Mouse (Mus musculus): ENCODE measurements around the gene Ninj2. TPM values are rescaled to one million over a fixed set of nuclear protein-coding genes. Genes with fewer than 3 reads are reported as not detected.
A peak's percentile ranks its signal among the peaks of the same experiment; 100 is the strongest.
"Not testable (repeated sequence)": the region's sequence is repeated elsewhere in the genome, so short reads cannot be mapped to it uniquely, and the experiment has no call there.

The Ninj2 gene
- total RNA-seq (2021) = 1 to 10 TPM; 1.2 to 1.8 TPM

DNA sequence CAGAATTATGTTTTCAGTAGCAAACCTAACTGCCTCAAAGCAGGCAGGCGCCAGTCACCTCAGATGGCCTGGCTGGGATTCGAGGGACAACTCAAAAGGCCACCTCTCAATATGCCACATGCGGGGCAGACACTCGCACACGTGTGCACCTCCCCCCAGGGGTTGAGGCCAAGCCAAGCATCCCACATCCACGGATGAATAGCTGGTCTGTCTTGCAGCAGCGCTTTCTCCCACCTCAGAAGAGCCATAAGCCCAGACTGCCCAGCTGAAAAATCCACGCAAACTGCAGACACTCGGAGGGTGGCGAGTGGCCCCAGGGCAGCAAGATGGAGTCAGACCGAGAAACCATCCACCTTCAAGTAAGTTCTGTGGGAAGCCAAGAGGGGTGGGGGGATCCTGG is at the start of gene Ninj2:
TSS of gene Ninj2 (plus strand) at position 251 of the 400 bp plus-strand sequence.
- no peak for DNase-seq (ENCODE audit: low spot score in 2 of 2)
- intact Hi-C loops (cut with DNase I) = no loop called here

DNA sequence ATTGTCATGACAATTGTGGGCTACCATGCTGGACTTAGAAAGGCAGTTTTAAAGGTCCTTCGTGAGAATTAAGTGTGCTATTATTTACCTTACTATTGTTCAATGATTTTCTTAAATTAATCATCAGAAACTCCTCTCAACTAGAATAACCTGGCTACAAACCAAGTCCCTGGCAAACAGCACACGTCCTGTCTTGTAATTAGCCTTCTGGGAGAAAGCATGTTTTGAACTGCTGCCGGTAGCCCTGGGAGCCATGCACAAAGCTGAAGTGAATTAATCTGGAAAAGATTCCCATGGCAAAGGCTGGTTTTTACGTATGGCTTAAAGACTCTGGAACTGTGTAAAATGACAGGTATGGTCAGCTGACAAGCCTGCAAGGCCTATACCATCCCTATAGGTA is 47.7 kb upstream of the Ninj2 start:
- no peak for DNase-seq (ENCODE audit: low spot score in 2 of 2)
- intact Hi-C loops (cut with DNase I) = no loop called here

DNA sequence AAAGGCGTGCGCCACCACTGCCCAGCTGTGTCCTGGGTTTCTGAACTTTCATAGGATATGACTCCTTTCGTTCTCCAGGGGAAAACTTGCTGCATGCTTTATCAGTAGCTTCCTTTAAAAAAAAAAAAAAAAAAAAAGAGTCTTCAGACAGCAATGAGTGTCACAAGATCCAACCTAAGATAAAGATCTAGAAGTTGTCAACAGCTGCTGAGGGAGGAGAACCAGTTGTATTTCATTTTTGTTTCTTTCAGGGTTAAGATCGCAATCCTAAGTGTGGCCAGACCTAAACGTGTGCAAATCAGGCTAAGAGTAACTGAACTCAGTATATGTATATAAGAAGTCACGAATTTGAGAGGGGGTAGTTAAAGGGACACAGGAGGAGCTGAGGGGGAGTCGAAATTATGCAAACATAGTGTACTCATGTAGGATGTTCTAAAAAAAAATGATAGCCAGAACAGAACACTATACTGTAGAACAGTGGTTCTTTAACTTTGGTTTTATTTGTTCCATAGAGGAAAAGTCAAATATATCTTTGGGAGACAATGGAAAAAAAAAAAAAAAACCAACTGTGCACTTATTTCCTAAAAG is 45.4 kb upstream of the Ninj2 start:
- intact Hi-C loops (cut with DNase I) = loop anchor here (1.0 to 2.0 kb wide), 2 partner anchors 51 to 62 kb away; no protein-coding TSS in a partner anchor
- peak in 1 of 2 experiments; percentile 69 for DNase-seq (ENCODE audit: low spot score in 2 of 2)

DNA sequence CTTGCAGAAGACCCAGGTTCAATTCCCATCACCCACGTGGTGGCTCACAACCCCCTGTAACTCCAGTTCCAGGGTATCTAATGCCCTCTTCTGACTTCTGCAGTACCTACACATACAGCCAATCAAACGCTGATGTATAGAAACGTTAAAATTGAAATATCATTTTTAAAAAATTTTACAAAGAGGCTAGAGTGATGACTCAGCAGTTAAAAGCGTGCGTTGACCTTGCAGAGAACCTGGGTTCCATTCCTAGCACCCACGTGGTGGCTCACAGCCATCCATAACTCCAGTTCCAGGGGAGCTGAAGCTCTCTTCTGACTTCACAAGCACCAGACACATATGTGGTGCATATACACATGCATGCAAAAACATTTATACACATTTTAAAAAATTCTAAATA is 38.7 kb upstream of the Ninj2 start:
- DNase-seq (ENCODE audit: low spot score in 2 of 2) = no peak

DNA sequence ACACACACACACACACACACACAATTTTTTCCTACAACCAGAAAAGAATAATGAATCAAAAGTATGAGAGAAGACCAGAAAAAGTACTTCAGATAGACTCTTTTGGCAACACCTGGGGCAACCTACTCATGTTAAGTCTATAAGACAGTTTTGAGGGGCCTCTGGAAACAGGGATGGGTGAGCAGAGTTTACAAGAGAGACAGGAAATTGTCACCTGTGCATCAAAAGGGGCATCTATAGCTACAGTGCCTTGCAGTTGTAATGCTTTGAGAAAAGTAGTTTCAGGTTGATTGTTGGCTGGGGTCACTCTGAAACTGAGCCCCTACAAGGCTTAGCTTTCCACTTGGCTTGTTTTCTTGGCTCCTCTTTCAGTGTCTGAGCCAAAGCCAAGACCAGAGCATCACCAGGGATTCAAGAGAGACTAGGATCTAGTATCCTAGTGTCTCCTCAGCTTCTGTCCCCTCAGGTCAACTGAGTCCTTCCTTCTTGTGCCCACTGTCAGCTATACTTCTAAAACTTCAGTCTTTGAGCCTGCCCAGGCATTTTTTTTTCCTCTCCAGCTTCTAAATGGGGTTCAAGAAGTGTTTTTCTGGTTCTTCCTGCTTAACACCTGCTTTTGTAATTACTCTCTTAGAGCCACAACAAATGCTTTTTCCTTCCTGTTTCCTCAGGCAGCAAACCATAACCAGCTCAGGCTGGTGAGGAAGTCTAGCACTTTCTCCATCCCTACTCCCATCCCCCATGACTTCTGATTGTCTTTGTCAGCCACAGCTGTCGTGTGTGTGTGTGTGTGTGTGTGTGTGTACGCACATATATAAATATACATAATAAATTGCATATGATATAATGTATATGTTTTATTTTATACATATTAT is 37.2 kb upstream of the Ninj2 start:
- intact Hi-C loops (cut with DNase I) = no loop called here
- DNase-seq (ENCODE audit: low spot score in 2 of 2) = no peak

More for the DNA sequence above, 38.7 kb upstream of the Ninj2 start:
- intact Hi-C loops (cut with DNase I) = no loop called here

DNA sequence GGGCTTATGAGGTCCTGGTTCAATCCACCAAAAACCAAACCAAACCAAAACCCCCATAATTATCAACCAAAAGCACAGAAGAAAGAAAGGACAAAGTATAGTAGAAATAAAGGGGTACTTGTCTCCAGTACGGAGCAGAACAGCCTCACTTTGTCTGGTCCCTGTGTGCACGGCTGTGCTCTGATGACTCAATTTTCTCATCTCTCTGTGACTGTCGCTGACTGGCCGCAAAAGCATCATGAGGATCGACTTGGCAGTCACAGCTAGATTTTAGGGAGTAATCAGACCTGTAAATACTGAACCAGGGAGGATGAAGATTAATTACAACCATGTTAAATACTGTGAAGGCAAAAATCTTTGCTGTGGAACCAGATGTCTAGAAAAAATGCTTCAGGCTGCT is 30.2 kb upstream of the Ninj2 start:
- DNase-seq (ENCODE audit: low spot score in 2 of 2) = peak in 1 of 2 experiments; percentile 35
- intact Hi-C loops (cut with DNase I) = no loop called here

DNA sequence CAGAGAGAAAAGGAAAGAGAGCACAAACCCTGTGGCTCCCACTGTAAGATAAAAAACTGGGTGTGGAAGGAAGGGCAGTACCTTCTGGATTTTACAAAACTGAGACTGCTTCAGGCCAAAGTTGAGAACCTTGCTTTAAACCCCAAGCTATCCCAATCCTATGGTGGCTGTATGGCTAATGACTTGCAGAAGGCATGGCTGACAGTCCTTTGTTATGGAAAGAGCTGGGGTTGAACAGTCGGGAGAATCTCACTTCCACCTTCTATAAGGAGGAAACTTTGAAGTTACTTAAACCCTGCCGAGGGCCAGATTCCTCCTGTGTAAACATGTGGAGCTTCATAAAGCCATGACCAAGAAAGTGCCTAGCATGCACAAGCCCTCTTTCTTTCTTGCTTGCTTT is 28.5 kb upstream of the Ninj2 start:
- no peak for DNase-seq (ENCODE audit: low spot score in 2 of 2)
- intact Hi-C loops (cut with DNase I) = no loop called here

DNA sequence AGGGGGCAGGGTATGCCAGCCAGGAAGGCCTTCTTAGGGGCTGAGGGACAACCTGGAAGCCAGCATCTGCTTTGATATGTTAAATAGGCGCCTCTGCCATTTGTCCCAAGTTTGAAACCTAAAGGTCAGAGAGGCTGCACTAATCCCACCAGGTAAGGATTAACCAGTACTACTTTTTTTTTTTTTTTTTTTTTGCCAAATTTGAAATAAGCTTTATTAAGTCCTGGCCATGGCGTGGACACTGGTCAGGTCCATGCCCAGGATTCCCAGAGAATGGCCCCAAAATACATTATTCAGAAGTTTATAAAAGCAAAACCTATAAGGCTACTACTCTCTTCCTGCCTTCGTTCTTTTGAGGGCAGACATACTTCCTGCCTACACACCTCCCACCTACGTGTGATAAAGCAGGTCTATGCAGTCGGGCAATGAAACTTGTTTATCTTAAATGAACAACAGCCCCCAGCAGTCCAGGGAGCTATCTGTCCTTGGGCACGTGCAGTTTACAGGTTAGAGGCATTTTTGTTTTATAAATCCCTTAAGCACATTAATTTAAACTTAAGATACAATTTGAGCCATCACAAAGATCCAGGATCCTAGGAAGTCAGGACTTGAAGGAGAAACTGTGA is 27.5 kb upstream of the Ninj2 start:
- intact Hi-C loops (cut with DNase I) = no loop called here

DNA sequence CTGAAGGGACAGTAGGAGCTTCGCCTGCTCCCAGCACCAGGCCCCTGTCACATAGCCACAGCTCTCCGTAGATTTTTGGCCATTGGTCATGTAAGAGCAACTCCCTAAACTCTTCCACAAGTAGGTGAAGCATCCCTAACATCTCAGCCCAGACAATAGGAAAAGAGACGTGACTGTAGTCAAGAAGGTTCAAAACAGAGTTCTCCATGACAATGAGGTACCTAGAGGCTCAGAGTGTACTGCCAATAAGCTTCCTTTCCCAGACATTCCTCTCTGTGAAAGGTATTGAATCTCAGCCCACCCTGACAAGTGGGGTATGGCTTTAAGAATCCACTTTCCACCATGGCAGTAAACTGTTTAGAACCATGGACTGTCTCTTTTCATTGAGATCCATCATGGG is 23.6 kb upstream of the Ninj2 start:
- DNase-seq (ENCODE audit: low spot score in 2 of 2) = no peak
- intact Hi-C loops (cut with DNase I) = no loop called here

More for the DNA sequence above, 27.5 kb upstream of the Ninj2 start:
- DNase-seq (ENCODE audit: low spot score in 2 of 2) = no peak

DNA sequence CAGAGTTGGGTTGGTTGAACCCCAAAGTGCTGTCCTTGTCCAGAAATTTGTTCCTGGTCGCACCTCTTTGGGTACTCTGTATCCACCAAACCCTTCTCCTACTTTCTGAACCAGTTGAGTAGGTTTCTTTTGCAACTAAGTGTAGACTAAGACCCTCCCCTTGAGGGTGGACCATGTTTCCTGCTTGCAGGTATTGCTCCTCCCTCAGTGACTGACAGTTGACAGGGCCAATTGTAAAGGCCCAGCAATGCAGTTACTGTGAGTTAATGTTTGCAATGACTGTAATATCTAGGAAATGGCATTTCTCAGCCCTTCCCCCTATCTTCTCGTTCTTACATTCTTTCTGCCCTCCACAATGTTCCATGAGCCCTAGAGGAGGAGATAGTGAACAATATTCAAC is 20.5 kb upstream of the Ninj2 start:
- no peak for DNase-seq (ENCODE audit: low spot score in 2 of 2)

DNA sequence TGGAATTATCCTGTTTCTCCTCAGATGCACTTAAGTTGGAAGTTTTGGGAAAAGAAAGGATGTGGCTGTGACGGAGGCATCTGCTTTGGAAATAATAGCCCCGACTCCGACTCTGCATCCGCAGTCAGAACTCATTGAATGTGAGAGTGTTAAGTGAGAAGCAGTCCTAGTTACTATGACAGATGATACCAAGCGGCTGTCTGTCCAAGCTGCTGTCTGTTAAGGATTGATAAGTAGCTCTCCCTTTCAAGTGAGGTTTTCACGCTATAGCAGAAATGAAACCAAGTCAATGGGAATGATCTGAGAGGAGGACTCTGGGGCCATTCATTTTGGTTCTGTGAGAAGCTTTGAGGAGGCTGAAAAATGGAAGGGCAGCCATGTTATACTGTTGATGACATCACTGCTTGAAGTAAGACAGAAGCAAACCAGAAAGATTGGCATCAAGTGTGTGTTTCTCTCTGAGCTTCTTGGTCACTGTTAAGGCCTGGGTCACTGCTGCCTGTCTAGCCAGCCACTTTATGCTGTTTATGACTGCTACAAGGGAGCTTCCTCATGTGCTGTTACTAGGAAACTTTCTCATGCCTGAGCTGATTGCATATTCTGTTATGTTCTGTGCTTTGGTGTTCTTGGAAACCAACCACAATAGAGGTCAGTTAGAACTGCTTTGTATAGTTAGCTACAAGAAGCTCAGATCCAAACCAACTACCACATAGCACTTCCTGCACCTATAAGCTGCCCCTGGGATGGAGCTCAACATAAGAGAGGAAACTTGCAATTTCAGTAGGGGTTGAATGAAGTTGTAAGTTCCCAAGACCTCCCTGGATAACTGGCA is 16.3 kb upstream of the Ninj2 start:
- intact Hi-C loops (cut with DNase I) = no loop called here
- DNase-seq (ENCODE audit: low spot score in 2 of 2) = no peak

More for the DNA sequence above, 20.5 kb upstream of the Ninj2 start:
- intact Hi-C loops (cut with DNase I) = no loop called here

DNA sequence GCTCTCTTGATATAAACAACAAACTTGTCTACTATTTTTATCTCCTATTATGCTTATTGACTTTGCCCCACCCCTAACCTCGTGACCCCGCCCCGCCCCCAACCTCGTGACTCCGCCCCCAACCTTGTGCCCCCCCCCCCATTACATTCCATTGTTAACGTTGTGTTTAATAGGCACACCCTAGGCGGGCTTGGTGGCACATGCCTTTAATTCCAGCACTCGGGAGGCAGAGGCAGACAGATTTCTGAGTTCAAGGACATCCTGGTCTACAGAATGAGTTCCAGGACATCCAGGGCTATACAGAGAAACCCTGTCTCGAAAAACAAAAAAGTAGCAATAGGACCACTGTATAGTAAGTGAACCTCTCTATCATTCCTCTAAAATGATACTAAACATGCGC is 13.6 kb upstream of the Ninj2 start:
- intact Hi-C loops (cut with DNase I) = no loop called here
- no peak for DNase-seq (ENCODE audit: low spot score in 2 of 2)

DNA sequence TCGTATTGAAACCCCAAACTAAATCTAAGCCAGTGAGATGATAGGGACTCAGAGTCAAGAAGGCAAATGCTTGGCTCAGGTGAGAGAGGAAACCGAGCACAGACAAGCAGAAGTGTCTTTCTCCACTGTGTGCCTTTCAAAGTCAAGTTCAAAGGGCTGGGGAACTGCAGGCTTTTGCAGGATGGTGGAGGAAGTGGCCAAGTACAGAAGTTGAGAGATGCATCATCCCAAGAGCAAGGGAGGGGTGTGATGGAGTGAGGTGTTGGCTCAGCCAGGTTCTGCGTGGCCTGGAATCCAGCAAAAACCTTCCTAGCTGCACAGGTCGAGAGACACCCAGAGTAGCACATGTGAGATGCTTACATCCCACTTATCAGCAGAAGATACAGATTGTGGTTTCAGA is 11.6 kb upstream of the Ninj2 start:
- intact Hi-C loops (cut with DNase I) = no loop called here
- DNase-seq (ENCODE audit: low spot score in 2 of 2) = no peak

DNA sequence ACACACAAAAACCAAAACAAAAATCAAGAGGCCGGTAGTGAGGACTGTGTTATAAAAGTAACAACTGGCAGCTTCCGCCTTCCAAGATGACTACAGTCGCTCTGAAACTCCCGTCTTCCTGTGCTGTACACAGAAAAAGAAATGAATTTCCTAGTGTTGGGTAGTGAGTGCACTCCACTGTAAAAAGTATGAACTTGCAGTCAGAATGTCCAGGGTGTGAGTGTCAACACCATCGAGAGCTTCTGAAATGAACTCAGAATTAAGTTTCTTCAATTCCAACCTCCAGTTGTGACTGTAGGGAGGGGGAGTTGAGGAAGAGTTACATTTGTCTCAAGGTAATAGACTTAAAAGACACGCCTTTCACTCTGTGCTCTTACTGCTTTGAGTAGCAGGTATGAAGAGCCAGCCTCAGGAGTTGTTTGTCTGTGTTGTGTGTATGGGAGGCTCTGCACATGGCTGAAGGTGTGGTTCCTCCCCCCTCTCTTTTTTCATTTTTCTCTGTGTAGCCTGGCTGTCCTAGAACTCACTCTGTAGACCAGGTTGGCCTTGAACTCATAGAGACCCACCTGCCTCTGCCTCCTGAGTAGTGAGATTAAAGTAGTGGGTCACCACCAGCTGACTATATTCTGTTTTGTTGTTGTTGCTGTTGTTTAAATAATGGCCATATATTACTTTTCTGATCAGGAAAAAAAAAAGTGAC is 10.7 kb upstream of the Ninj2 start:
- intact Hi-C loops (cut with DNase I) = no loop called here
- DNase-seq (ENCODE audit: low spot score in 2 of 2) = no peak

DNA sequence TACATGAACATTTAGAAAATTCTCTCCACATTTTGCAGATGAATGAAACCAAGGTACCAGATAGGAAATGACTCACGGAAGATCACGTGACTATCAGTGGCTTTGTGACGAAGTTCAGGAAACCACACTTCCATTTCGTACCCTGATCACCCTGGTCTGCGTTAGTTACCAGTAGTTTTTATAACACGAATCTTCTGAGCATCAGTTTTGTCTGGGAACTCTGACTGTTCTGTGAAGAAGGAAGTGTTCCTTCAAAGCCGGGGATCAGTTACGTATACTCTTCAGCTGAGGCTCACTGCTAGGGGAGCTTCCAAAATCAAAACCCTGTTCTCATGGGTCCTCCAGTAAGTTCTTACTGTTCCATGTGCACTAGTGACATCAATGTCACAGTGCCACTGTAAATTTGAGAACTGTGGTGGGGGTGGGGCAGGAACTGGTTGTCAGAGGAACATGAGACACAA is 10.2 kb upstream of the Ninj2 start:
- DNase-seq (ENCODE audit: low spot score in 2 of 2) = no peak
- intact Hi-C loops (cut with DNase I) = no loop called here

DNA sequence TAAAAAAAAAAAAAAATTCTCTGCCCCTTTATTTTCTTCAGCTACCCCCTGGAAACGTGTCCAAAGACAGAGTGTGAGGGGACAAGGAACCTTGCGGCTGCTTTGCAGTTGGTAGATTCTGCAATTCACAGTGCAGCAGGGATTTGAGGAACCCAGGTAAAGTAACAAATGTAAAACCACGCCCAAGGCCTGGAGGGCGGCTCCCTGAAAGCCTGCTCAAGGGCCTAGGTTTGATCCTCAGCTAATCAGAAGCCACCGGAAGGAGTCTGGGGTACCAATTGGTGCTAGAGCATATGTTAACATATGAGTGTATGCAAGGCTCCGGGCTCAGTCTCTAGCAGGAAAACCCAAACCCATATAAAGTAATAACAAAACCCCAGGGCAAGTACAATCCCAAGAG is 9.7 kb upstream of the Ninj2 start:
- intact Hi-C loops (cut with DNase I) = no loop called here
- no peak for DNase-seq (ENCODE audit: low spot score in 2 of 2)

DNA sequence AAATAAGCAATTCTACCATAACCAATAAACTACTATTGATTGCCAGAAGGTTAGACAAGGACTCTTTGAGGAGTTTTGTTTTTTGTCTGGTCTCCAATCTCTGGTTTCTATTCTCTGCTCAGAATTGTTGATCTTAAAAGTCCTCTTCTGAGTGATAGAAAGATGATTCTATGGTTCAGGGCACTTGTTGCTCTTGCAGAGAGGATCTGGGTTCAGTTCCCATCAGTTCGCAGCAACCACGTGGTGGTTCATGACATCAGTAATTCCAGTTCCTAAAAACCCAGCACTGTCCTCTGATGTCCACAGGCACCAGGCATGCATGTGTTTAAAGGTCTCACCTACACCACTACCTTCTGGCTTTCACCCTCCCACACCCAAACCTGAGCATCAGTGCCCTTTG is 8.2 kb upstream of the Ninj2 start:
- intact Hi-C loops (cut with DNase I) = no loop called here
- no peak for DNase-seq (ENCODE audit: low spot score in 2 of 2)

DNA sequence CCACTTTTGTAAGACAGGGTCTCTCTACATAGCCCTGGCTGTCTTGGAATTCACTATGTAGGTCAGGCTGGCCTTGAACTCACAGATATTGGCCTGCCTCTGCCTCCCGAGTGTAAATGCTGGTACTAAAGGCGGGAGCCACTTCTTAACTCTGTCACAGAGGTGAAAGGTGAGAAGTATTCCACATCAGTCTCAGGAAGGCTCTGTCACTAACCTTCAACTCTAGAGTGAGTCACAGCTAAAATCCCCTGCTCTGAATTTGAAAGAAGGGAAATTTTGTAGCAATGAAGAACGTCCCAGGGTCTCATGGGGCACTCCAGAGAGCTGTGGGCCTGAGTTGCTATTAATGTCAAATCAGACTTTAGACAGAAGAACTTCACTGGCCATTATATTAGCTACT is 7.3 kb upstream of the Ninj2 start:
- intact Hi-C loops (cut with DNase I) = no loop called here

DNA sequence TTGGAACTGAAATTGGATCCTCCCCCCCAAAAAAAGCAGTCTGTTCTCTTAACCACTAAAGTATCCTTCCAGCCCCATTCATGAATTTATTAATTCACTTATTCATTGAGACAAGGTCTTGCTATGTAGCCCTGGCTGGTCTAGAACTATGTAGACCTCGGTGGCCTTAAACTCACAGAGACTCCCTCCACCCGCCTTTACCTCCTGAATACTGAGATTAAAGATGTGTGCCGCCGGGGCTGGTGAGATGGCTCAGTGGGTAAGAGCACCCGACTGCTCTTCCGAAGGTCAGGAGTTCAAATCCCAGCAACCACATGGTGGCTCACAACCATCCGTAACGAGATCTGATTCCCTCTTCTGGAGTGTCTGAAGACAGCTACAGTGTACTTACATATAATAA is 6.1 kb upstream of the Ninj2 start:
- intact Hi-C loops (cut with DNase I) = not testable (repeated sequence)

More for the DNA sequence above, 7.3 kb upstream of the Ninj2 start:
- DNase-seq (ENCODE audit: low spot score in 2 of 2) = no peak

More for the DNA sequence above, 6.1 kb upstream of the Ninj2 start:
- not testable (repeated sequence) for DNase-seq (ENCODE audit: low spot score in 2 of 2)
